Mouse (Mus musculus) forebrain, embryonic 11.5 days (tissue): Measurements from ENCODE around the gene Limd1. TPM values are rescaled to one million over a fixed set of nuclear protein-coding genes. Genes with fewer than 3 reads are reported as not detected.

ENCODE experiments used
- ATAC-seq: fragments of 200-750 bp; cut with Nextera tagmentation; replicated peaks from 2 replicates; pipeline ENCODE4 v1.8.0; 2017; ENCODE audit warnings: moderate TSS enrichment; ENCODE audit not compliant: low FRiP score
- DNase-seq: peaks from one replicate; pipeline ENCODE4 v3.0.0-alpha.2; 2017; ENCODE audit warnings: low spot score
- H3K27ac ChIP-seq: fragments of 300-500 bp; sonication (generic); 2 replicates; pipeline ENCODE4 v1.5.1; 2014; ENCODE audit warnings: low read depth, low read length
- H3K27me3 ChIP-seq: fragments of 300-500 bp; sonication (generic); 2 replicates; pipeline ENCODE4 v1.6.1; 2014; ENCODE audit warnings: mild to moderate bottlenecking, low read length, mixed read lengths; ENCODE audit not compliant: control insufficient read depth, insufficient read depth
- H3K36me3 ChIP-seq: fragments of 300-500 bp; sonication (generic); 2 replicates; pipeline ENCODE4 v1.6.1; 2014; ENCODE audit warnings: mild to moderate bottlenecking, low read length, moderate library complexity, mixed read lengths; ENCODE audit not compliant: control insufficient read depth, insufficient read depth
- H3K4me1 ChIP-seq: fragments of 300-500 bp; sonication (generic); replicated peaks from 2 replicates; pipeline ENCODE4 v1.6.1; 2014; ENCODE audit warnings: low read length, mixed read lengths; ENCODE audit not compliant: control insufficient read depth, insufficient read depth
- H3K4me2 ChIP-seq: fragments of 300-500 bp; sonication (generic); 2 replicates; pipeline ENCODE4 v1.6.1; 2014; ENCODE audit warnings: low read depth, mild to moderate bottlenecking, low read length, moderate library complexity, mixed read lengths; ENCODE audit not compliant: severe bottlenecking
- H3K4me3 ChIP-seq: fragments of 300-500 bp; sonication (generic); 2 replicates; pipeline ENCODE4 v1.5.1; 2014; ENCODE audit warnings: low read depth, low read length
- H3K9ac ChIP-seq: fragments of 300-500 bp; sonication (generic); 2 replicates; pipeline ENCODE4 v1.6.1; 2014; ENCODE audit warnings: low read length
- H3K9me3 ChIP-seq: fragments of 300-500 bp; sonication (generic); 2 replicates; pipeline ENCODE4 v1.6.1; 2016; ENCODE audit warnings: low read length, mixed read lengths; ENCODE audit not compliant: control insufficient read depth
- WGBS: fragments of 180-500 bp; shearing (Covaris S2); extraction: QIAGEN DNeasy Blood & Tissue Kit; methylation state at CpG from one replicate; pipeline ENCODE4 v1.1.7; 2014; 5-methylcytosine and 5-hydroxymethylcytosine counted together
- polyA plus RNA-seq: library from polyadenylated mRNA; unstranded; fragments of >200 nt; fragmentation: Nextera tagmentation; extraction: Ambion mirVana; gene quantifications from 2 replicates; pipeline ENCODE4 v1.2.1, GENCODE M21; 2014

Gene Limd1
- polyA plus RNA-seq, 1 experiment from 2014 or later, result 52.3 TPM

DNA sequence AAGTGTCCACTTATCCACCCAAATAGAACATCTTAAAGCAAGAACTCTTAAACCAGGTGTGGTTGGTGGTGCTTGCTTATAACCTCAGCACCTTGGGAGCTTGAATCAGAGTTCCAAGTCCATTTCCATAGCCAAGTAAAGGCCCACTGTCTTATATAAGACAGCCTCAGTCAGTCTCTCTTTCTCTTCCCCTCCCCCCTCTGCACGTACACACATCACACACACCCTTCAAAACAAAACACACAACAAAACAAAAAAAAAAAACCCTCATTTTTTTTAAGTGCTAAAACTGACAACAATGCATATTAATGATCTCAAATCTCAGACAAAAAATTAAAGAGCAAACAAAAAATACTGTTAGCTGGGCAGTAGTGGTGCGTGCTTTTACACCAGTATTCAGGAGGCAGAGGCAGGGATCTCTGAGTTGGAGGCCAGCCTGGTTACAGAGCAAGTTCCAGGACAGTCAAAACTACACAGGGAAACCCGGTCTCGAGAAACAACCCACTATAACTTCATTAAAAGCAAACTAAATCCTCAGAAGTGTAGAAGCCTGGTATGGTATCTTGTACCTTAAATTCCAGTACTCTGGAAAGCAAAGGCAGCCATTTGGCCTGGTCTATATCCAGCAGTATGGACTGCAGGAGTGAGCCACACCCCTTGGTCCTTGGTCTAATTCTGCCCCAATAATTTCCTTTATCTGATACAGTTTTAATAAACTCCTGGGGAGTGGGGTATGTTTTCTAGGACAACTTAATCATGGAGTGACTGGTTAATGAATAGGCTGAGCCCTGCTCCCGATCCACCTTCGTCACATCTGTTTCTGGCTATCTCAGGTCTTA lies 49.8 kb downstream of the Limd1 start:
- no peak for DNase-seq
- Histone ChIP-seq H3K4me1 (no peaks in the 10 kb centered on the region; the same call in 1 of the 2 replicates), H3K4me3 (peak overlapping the region; percentile 78), H3K27ac (0 out of 2 replicates have a peak overlapping the region, but pooled peaks have one; percentile 13), H3K9ac (peak overlapping the region; percentile 24), H3K4me2 (peak overlapping the region; percentile 37), H3K27me3 (no peaks in the 10 kb centered on the region), H3K36me3 (no peaks in the 10 kb centered on the region), H3K9me3 (no peaks in the 10 kb centered on the region)
- 32% methylated on average over 6 of the region's 6 CpGs for WGBS
- no peak for ATAC-seq

DNA sequence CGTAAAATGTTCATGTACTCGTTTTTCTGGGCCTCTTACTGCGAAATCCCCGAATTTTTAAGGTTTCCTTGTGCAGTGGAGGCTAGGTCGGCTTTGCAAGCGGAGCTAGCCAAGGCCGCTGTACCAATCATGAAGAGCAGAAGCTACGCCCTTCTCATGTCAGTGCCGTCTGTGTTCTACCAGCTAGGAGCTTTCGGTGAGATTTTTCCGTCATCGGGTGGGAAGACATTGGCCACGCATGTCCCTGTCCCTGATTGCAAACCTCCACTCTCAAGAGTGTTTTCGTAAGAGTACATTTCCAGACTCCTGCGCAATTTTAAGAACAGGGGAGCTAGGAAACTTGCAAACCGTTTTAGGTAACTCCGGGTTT lies 50.4 kb downstream of the Limd1 start:
- Histone ChIP-seq H3K9me3 (no peaks in the 10 kb centered on the region), H3K27ac (0 out of 2 replicates have a peak overlapping the region, but pooled peaks have one; percentile 13), H3K27me3 (no peaks in the 10 kb centered on the region), H3K4me2 (peak overlapping the region; percentile 37), H3K9ac (peak overlapping the region; percentile 24), H3K36me3 (no peaks in the 10 kb centered on the region), H3K4me3 (peak overlapping the region; percentile 78), H3K4me1 (no peaks in the 10 kb centered on the region; the same call in 1 of the 2 replicates)
- WGBS, result 1% methylated on average over 17 of the region's 17 CpGs
- ATAC-seq (peak; percentile 34), DNase-seq (peak; percentile 61)

DNA sequence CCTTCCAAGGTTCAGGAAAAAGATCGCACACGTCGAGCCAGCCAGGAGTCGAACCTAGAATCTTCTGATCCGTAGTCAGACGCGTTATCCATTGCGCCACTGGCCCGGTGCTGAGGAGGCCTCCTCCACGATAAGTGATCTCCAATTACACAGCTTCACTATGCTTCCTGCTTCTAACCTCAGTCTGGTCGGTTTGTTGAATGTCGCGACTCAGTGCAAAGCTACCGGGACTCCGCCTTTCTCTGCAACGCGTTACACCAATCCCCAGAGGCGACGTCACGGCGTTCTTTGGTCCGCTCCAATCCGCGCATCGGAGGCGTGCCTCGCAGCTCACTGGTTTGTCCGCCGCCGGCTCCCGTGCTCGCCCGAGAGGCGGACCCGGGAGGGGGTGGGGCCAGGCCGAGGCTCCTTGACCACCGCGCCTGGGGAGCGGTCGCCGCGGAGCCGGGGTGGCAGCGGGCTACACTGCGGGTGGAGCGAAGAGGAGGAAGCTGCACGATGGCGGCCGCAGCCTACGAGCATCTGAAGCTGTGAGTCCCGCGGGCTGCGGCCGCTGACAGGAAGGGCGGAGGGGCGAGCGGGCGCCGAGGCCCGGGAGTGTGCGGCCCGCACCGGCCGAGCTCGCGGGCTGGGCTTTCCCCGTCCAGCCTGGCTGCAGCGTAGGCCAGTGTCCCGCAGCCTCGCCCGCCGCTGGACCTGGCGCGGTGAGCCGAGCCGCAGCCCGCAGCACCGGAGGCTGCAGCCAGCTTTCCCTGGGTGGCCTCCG lies 51.1 kb downstream of the Limd1 start, which contains the start of gene Sacm1l:
Sacm1l (plus strand) TSS at position 368 of the 766 bp plus-strand sequence.
- DNase-seq (peak; percentile 99), ATAC-seq (peak; percentile 99)
- Histone ChIP-seq H3K9ac (peak within 1 kb of the TSS; percentile 78), H3K27me3 (no peaks in the 10 kb centered on the region), H3K36me3 (no peaks in the 10 kb centered on the region), H3K4me3 (peak within 1 kb of the TSS; percentile 78), H3K4me2 (peak within 1 kb of the TSS; percentile 71), H3K9me3 (no peaks in the 10 kb centered on the region), H3K4me1 (no peaks in the 10 kb centered on the region; the same call in 1 of the 2 replicates), H3K27ac (peak within 1 kb of the TSS; percentile 86)
- WGBS, result under 1% methylated on average over 76 of the region's 79 CpGs

DNA sequence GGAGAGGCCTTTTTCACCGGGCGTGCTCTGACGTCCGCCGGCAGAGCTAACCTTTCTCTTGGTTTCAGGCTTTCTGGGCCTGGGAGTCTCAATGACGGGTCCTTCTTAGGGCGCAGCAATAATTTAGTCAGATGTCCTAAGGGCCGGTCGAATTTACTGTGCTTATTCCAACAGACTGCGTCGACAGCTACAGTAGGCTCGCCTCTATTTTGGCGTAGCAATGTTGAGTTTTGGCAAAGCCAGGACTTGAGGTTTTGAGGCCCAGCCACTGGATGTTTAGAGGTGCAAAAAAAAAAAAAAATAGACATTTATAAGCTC lies 51.6 kb downstream of the Limd1 start:
- peak overlapping the region; percentile 86 for H3K27ac ChIP-seq
- WGBS, result under 1% methylated on average over 13 of the region's 13 CpGs
- no peaks in the 10 kb centered on the region; the same call in 1 of the 2 replicates for H3K4me1 ChIP-seq
- H3K36me3 ChIP-seq, result no peaks in the 10 kb centered on the region
- no peaks in the 10 kb centered on the region for H3K9me3 ChIP-seq
- ATAC-seq (no peak), DNase-seq (no peak)
- peak overlapping the region; percentile 78 for H3K9ac ChIP-seq
- H3K4me2 ChIP-seq, result peak overlapping the region; percentile 71
- no peaks in the 10 kb centered on the region for H3K27me3 ChIP-seq
- H3K4me3 ChIP-seq, result peak overlapping the region; percentile 78

DNA sequence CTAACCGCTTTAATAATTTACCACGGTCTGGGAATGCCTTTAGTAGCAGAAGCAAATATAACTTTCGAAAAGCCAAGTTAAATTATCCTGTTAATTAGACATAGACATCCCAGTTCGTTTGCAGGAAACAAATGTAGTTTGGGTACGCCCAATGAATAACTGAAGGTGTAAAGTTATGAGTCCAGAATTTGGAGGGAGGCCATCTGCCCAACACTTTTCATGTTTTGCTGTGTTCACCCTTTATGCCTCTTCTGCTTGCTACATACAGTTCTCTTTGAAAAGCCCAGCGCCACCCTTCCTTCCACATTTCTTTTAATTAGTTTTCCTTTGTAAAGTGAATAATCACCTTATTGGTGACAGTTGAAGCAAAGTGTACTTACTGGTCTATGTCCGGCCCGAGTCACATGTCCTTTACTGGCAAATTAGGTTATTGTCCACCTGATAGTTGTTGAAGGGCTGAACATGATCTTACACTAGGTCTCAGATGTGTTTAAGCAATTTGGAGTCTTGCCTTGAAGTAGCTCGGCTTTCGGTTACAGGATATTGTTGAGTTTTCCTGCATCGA lies 52.1 kb downstream of the Limd1 start:
- H3K9ac ChIP-seq, result peak overlapping the region; percentile 78
- H3K36me3 ChIP-seq, result no peaks in the 10 kb centered on the region
- no peaks in the 10 kb centered on the region for H3K27me3 ChIP-seq
- no peaks in the 10 kb centered on the region; the same call in 1 of the 2 replicates for H3K4me1 ChIP-seq
- DNase-seq (no peak), ATAC-seq (no peak)
- peak overlapping the region; percentile 71 for H3K4me2 ChIP-seq
- H3K9me3 ChIP-seq, result no peaks in the 10 kb centered on the region
- WGBS, result 47% methylated on average over 11 of the region's 11 CpGs
- peak overlapping the region; percentile 78 for H3K4me3 ChIP-seq
- H3K27ac ChIP-seq, result peak overlapping the region; percentile 86; the same call in 1 of the 2 replicates

DNA sequence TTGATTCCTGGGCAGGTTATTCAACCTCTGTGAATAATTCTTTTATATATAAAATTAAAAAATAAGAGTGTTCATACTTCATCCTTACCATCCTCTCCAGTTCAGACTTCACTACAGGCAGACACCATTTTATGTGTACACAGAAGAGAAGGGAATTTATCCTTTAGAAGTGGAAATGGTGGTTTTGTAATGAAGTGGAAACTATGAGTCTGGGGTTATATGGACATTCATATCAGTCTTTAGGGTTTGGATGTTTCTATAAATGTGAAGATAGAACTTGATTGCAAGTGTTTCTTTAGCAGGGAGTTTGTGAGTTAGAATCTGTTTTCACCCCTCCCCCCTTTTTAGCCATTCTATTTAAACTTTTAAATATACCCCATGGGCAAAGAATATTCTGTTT lies 52.7 kb downstream of the Limd1 start:
- Histone ChIP-seq H3K27ac (no peak overlapping the region), H3K9me3 (no peaks in the 10 kb centered on the region), H3K36me3 (no peaks in the 10 kb centered on the region), H3K27me3 (no peaks in the 10 kb centered on the region), H3K4me2 (peak overlapping the region; percentile 71; the same call in 1 of the 2 replicates), H3K4me1 (no peaks in the 10 kb centered on the region; the same call in 1 of the 2 replicates), H3K4me3 (peak overlapping the region; percentile 78), H3K9ac (no peak overlapping the region; the same call in 1 of the 2 replicates)
- no peak for DNase-seq
- no peak for ATAC-seq

DNA sequence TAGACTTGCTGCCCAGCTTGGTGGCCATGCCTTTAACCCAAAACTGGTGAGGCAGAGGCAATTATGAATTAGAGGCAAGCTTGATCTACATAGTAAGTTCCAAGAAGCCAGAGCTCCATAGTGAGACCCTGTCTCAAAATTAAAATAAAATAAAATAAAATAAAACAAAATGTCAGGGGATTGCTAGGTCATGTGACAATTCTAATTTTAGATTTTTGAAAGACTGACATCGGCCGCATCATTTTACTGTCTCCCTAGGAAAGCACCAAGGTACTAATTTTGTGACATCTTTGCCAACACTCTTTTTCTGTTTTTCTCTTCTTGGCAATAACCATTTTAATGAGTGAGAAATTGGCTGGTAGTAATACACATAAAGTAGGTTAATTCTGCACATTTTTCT lies 58.1 kb downstream of the Limd1 start:
- DNase-seq, result no peak
- Histone ChIP-seq H3K4me3 (no peak overlapping the region), H3K4me1 (no peaks in the 10 kb centered on the region), H3K27me3 (no peaks in the 10 kb centered on the region), H3K4me2 (no peak overlapping the region), H3K36me3 (no peaks in the 10 kb centered on the region), H3K9ac (no peak overlapping the region), H3K9me3 (no peaks in the 10 kb centered on the region), H3K27ac (no peak overlapping the region)
- no peak for ATAC-seq
- WGBS, result 95% methylated on average over 2 of the region's 2 CpGs

DNA sequence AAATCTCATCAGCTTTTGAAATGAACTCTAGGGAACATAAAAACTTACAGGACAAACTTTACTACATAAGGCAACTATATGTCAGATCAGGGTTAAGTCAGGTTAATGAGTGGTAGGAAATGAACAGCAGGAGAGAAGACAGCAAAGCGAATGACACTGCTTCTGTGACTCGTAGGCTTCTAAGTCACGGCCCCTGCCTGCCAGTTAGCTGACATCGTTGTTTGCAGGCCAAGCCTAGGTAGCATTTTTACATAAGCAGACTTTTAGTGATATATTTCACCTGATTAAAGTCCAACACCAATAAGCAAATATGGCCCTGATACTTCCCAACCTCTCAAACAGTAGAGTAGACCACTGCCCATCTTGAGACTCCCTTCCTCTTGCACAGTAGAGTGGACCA lies 59.7 kb downstream of the Limd1 start:
- ATAC-seq (no peak), DNase-seq (no peak)
- Histone ChIP-seq H3K9ac (no peak overlapping the region), H3K4me3 (no peak overlapping the region), H3K4me1 (no peaks in the 10 kb centered on the region), H3K9me3 (no peaks in the 10 kb centered on the region), H3K27ac (no peak overlapping the region), H3K4me2 (no peak overlapping the region), H3K36me3 (no peaks in the 10 kb centered on the region; the same call in 1 of the 2 replicates), H3K27me3 (no peaks in the 10 kb centered on the region)
- 76% methylated on average over 4 of the region's 4 CpGs for WGBS
